Mouse (Mus musculus) left cerebral cortex, postnatal 10 days (tissue): ENCODE results near the gene Nipsnap2. TPM values are rescaled to one million over a fixed set of nuclear protein-coding genes. Genes with fewer than 3 reads are reported as not detected.
"Not testable (repeated sequence)": the region's sequence is repeated elsewhere in the genome, so short reads cannot be mapped to it uniquely, and the experiment has no call there.

Experiments used
- DNase-seq, 2 experiments: peaks; one replicate each; pipeline ENCODE4 v3.0.0; 2021 to 2022; ENCODE audit warnings: low spot score in 2 of 2, mixed read lengths in 1 of 2; ENCODE audit errors: extremely low spot score in 1 of 2
- intact Hi-C: fragments of 180-260 bp; cut with DNase I; formaldehyde crosslinking; loops from one replicate; pipeline ENCODE4 v1.15.1; 2025
- total RNA-seq, 2 experiments: library from RNA; stranded (reverse); gene quantifications; 2 replicates each; pipeline ENCODE4 v1.2.3; 2021

The Nipsnap2 gene
- total RNA-seq, 2 experiments from 2014 or later, result 75.6 to 77.0 TPM

- no peak for DNase-seq
- intact Hi-C loops, result no loop called here
These were observed 18.1 kb downstream of the Nipsnap2 start for GRCm38 (mm10) chr5:129742903-129743488.

DNA sequence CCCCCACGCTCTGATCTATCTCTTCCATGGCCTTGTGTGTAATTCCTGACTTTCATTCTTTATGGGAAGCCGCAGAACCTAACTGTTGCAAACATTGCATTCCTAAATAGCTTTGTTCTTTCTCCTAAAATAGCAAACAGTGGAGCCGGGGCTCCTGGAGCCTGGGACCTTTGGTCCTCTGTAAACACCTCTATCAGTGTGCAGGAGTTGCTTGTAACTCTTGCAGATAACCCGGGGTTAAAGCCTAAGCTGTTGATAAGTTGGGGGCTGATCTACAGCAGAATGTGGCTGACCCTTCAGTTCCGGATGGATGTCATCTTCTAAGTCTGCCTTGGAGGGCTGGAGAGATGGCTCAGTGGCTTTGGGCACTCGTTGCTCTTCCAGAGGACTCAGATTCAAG, 19.2 kb downstream of the Nipsnap2 start:
- DNase-seq, result no peak
- intact Hi-C loops, result no loop called here

- intact Hi-C loops, result no loop called here
- no peak for DNase-seq
These were observed 32.0 kb downstream of the Nipsnap2 start for GRCm38 (mm10) chr5:129756886-129757285.

DNA sequence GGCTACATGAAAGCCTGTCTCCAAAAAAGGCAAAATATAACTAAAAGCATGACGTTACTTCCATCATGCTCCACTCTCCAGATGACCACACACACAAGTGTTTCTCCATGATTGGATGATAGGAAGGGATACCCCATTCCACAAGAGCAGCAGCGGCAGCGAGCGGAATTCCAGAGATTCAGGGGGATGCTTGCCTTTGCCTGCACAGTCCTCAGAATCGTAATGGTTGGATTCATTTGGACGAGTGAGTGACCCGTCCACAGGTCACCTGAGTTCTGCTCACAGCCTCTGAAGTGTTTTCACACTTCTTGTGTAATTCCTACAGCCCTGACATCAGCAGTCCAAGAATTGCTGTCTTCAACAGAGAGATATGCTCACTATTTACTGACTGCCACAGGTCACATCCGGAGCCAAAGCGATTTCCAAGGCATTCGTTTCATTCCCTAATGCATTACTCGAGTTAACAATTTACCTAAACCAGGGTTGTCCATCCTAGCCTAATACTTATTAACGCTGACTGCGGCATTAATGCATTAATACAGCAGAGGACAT, 35.1 kb downstream of the Nipsnap2 start:
- intact Hi-C loops, result no loop called here
- DNase-seq, result no peak

DNA sequence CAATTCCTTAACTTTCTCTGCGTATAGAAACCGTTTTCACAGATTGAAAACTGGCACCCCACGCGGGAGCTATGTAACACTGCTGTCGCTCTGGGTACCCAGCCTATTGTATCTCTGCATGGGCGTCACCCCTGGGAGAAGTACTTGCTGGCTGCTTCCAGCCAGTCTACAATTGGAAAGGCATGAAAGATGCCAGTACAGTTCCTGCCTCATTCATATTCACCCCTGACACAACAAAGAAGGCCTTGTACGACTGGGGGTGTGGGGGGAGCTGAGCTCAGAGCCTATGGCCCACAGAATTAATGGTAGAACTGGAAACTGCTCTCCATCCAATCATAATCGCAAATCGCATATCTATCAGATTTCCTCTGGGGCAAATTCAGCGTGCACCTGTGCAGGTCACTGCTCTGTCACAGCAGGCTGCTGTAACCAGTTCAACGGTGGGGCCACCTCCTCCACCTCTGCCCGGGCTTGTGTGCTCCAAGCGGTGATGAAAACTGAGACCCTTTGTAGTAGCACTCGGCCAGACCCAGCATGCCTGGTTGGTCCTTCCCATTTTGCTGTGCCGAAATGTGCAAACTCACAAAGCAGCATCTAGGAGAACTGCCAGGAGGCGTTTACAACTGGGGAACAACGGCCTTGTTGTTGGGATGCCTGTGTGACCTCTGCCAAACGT, 37.1 kb downstream of the Nipsnap2 start:
- peak; percentile 50 to 67 for DNase-seq
- intact Hi-C loops, result no loop called here

- intact Hi-C loops, result no loop called here
- no peak for DNase-seq
These were observed 45.8 kb downstream of the Nipsnap2 start for GRCm38 (mm10) chr5:129770443-129771355.

GRCm38 (mm10) chr5:129772433-129772832, 47.6 kb downstream of the Nipsnap2 start:
- no peak for DNase-seq

DNA sequence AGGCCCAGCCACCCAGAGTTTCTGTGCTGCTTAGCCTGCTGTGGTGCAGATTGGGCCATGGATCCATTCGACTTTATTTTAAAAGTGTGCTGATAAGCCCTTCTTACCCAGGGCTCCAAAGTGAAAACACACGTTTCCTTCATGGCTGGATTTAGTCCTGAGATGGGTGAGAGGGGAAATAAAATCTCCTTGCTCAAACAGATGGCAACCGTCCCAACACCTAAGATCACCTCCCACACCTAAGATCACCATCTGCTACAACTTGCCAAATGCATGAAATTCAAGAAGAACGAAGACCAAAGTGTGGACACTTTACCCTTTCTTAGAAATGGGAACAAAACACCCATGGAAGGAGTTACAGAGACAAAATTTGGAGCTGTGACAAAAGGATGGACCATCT, 48.5 kb downstream of the Nipsnap2 start:
- not testable (repeated sequence) for DNase-seq

More at GRCm38 (mm10) chr5:129772433-129772832, 47.6 kb downstream of the Nipsnap2 start:
- intact Hi-C loops, result no loop called here

DNA sequence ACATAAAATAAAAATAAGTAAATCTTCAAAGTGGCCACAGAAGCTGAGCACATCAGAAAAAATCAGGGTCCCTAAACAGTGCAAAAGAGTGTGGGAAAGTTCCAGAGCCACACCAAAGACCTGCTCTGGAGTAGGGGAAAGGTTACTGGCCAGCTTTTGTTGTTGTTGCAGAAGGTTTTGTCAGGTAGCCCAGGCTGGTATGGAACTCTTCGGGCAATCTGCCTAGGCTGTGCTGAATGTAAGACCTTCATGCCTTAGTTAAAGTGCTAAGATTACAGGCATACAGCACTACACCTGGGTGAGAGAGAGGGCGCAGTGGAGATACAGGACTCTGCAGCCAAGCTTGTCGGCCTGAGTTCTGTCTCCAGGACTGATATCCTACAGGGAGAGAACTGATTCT, 49.8 kb downstream of the Nipsnap2 start:
- intact Hi-C loops, result no loop called here
- no peak for DNase-seq

More for the DNA sequence above, 48.5 kb downstream of the Nipsnap2 start:
- intact Hi-C loops, result not testable (repeated sequence)

DNA sequence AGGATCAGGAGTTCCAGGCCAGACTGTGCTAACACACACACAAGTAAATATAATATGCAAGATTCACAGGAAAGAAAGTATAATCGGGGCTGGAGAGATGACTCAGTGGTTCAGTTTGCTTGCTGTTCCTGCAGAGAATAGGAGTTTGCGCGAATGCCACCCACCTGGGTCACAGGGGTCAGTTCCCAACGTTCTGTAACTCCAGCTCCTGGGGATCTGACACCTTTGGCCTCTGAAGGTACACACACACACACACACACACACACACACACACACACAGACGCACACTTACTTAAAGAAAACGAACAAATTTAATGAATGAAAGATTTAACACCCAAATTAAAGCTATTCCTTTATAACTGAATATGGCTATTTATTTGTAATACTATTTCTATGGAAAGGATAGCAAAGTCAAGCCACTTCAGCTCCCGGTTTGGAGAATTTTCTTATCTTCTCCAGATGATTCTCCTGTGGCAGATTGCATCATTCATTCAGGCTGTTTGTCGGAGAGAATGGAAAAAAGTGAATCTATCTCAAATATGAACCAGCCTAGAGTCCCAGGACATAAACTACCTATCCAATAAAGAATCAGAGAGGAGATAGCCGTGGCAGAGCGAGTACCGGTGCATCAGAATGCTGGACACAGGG, 53.6 kb downstream of the Nipsnap2 start:
- intact Hi-C loops, result no loop called here
- DNase-seq, result no peak

DNA sequence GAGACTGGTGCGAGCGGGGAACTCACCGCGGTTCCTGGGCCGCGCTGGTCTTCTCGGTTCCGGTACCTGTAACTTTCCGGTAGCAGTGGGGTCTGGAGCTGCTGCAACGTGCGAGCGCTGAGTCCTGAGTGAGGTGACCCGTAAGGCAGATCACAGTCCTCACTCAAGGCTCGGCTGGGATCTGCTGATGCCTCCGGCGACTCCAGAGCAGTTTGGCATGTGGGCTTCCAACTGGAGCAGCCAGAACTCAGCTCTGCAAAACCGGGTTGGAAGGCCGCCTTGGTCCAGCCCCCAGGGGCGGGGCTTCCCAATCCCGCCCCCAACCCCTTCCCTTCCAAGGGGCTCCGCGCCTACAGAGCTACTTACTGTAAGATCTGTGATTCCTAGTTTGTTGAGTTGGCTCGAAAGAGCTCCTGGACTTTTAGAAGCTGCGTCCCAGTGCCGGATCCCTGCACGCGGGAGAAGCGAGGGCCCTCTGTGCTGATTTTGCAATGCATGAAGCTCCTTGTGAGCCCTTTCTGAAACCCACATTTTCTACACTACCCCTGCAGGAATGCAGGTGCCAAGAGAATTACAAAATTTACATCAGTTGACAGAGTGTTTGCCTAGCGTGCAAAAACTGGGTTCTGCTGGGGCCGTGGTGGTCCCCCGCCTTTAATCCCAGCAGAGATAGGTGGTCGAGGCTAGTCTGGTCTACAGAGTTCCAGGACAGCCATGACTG, 54.3 kb downstream of the Nipsnap2 start:
- intact Hi-C loops, result no loop called here

DNA sequence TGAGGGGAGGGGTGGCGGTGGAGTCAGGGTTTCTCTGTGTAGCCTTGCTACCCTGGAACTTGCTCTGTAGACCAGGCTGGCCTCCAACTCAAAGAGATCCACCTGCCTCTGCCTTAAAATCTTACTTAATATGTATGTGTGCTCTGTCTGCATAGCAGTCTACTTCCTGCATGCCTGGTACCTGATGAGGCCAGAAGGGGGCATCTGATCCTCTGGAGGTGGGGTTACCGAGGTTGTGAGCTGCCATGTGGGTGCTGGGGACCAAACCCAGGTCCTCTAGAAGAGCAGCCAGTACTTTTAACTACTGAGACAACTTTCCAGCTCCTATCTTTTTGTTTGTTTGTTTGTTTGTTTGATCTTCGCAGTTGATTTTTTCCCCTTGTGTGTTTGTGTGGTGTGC, 55.3 kb downstream of the Nipsnap2 start:
- intact Hi-C loops, result no loop called here
- no peak for DNase-seq

More for the DNA sequence above, 54.3 kb downstream of the Nipsnap2 start:
- DNase-seq, result peak; percentile 79 to 88

- intact Hi-C loops, result no loop called here
These were observed 57.3 kb downstream of the Nipsnap2 start for GRCm38 (mm10) chr5:129782211-129782610.

DNA sequence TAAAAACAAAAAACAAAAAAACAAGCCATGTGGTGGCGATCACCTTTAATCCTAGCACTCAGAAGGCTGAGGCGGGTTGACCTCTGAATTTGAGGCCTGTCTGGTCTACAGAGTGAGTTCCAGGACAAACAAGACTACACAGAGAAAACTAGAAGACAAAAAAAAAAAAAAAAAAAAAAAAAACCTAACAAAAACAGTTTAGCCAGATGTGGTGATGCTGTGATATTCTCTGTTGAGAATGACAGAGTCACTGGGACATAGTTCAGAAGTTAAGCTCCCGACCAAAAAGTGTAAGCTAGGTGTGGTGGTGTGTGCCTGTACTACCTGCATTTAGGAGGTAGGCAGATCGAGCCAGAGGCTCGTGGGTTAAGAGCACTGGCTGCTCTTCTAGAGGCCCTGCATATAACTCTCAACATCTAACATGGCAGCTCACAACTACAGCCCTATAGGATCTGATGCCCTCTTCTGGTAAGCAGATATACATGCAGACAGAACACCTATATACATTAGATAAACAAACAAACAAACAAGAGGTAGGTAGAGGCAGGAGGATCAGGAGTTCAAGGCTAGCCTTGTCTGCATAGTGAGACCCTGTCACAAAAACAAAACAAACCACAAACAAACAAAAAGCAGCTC, 60.5 kb downstream of the Nipsnap2 start:
- no peak for DNase-seq
- intact Hi-C loops, result no loop called here

More at GRCm38 (mm10) chr5:129782211-129782610, 57.3 kb downstream of the Nipsnap2 start:
- DNase-seq, result no peak

- DNase-seq, result no peak
- intact Hi-C loops, result no loop called here
These were observed 61.3 kb downstream of the Nipsnap2 start for GRCm38 (mm10) chr5:129786161-129786560.

DNA sequence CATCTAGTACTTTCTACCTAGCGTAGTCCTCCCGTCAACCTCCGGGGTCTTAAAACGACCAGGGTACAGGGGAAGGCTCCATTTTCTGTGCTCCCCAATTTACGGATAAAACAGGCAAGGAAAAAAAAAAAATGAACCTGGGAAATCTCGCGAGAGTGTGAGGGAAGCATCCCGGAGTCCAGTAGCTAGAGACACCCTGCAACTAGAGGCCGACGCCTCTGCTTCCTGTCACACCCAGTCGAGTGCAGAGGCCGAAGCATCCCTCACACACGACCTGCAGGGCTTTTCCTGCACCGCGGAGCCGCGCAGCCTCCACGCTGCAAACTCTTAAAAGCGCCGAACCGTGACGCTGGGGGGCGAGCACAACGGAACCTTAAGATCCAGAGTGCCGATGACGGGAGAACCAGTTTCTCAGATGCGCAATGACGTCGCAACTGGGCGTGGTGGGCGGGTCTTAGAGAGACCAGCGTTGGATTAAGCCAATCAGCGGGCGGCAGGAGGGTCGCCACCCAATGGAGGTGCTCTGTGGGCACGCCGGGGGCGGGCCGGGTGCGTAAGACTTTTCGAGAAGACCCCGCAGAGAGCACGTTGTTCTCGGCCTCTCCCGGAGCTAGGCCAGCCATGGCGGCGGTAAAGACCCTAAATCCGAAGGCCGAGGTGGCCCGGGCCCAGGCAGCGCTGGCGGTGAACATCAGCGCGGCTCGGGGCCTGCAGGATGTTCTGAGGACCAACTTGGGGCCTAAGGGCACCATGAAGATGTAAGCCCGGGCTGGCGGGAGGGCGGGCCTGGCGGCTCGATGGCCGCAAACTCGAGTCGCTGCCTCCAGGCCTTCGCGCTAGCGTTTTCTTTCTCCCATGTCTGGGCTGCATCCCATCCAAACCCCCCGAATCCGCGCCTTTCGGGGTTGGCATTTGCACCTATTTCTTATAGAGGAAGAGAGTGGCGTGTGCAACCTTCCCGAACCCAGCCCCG, 62.2 kb downstream of the Nipsnap2 start, which contains the start of gene Psph:
Psph (minus strand) TSS at position 632 of the 973 bp plus-strand sequence.
- intact Hi-C loops, result no loop called here
- DNase-seq, result peak; percentile 98 to 99
